Mouse (Mus musculus) layer of hippocampus, postnatal 25 days (tissue): ENCODE measurements around the gene Zfand5. TPM values are rescaled to one million over a fixed set of nuclear protein-coding genes. Genes with fewer than 3 reads are reported as not detected.
"Not testable (repeated sequence)": the region's sequence is repeated elsewhere in the genome, so short reads cannot be mapped to it uniquely, and the experiment has no call there.

Experiments used
- DNase-seq, 2 experiments: peaks; one replicate each; pipeline ENCODE4 v3.0.0; 2022; ENCODE audit warnings: mixed read lengths in 2 of 2, low spot score in 1 of 2; ENCODE audit errors: extremely low spot score in 1 of 2
- total RNA-seq, 2 experiments: library from RNA; stranded (reverse); gene quantifications; 2 replicates each; pipeline ENCODE4 v1.2.3; 2021

Gene Zfand5
- 100 to 1,000 TPM; 150 to 156 TPM for total RNA-seq

DNA sequence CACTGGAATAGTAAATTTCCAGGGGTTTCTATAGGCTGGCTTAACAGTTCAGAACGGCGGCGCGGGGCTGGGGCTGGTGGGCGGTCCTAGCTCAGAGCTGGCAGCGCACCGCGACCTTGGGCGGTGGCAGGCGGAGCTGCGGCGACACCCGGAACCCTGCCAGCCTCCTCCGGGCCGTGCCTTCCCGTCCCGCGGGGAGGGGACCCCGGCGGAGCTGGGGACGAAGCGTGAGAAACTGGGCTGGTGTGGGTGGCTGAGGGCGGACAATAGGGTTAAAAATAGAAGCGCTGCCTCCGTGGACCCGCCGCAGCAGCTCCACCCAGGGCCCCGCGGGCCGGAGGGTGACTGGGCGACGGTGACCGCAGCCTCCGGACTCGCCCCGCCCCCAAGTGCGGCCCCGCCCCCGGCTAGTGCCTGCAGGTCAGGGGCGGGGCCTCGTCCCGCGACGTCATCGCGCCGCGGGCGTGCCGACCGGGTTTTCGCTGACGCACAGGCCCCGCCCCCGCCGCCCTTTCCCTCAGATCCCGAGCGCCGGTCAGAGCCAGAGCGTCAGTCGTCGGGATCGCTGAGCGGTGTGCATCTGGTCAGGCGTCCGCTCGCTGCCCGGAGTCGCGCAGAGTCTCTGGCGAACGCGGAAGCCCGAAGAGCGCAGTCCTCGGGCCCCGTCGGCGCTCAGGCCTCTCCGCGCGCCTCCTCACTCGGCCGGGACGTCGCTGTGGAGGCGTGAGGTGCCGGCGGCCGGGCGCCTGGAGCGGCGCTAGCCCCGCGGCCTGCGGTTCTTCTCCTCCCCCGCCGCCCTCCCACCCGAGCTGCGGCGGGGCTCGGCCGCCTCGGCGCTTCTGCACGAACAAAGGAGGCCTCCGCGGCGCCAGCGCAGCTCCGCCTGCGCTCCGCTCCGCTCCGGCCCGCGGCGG, at the start of gene Zfand5:
Zfand5 (plus strand) TSS at position 538 of the 914 bp plus-strand sequence.
- peak; percentile 96 to 97 for DNase-seq

DNA sequence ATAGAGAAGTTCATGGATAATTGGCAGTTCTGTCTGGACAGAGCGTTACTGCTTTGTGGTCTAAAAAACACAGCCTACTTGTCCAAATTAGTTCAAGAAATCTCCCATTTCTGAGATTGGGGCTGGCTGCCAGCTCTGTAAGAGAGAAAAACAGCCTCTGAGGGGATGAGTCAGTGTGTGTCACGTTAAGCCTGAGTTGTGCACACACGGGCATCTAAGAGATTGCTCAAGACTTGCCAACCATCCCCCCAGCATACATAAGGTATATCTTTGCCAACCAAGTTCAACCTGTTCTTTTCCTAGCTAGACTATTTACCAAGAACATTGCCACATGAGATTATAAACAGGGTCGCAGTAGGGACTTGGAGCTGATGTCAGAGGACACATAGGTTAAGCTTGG, 44.9 kb upstream of the Zfand5 start:
- peak in 1 of 2 experiments; percentile 24 for DNase-seq

DNA sequence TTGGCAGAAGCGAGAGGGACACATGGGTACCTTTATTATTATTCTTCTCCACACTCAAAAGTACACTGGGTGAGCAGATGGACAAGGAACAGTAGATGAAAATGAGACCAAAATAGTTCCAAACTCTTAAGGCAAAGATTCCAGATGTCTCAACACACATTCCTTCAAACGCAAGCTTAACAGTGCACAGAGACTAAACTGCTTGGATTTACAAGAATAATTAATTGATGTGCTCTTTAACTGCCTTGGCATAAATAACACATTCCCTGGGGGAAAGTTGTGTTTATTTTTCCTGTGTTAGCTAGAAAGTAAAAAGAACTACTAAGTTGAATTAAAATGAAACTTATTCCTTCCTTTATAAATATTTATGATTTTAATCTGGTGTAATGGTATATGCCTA, 44.3 kb upstream of the Zfand5 start:
- DNase-seq: no peak

DNA sequence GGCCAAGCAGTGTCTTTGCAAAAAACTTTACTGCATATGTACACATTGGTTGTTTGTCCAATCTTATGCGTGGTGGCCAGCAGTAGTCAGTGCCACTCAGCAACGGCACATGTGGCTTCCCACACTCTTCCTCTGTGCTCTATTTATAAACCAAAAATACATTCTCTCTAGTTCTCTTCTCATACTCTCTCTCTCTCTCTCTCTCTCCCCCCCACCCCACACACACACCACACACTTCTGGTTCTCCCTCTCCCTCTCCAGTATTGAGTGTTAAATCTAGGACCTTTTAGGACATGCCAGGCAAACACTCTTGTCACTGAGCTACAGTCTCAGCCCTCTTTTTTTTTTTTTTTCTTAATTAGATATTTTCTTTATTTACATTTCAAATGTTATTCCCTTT, 23.3 kb upstream of the Zfand5 start:
- DNase-seq: not testable (repeated sequence)

DNA sequence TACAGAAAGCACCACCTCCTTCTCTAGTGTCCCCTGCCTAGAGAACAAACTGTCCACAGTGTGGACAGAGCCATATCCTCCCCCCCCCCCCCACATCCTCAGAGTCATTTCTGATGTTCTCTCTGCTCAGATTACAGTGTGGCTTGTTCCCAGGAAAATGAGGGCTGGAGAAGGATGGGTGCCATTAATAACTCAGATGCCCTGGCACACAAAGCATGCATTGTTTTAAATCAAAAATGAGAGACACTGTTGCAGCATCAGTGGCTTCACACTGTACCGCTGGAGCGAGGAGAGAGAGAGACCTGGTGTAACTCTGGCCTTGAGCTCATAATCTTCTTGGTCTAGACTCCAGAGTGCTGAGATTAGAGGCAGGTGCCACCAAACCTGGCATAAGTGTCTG, 18.2 kb upstream of the Zfand5 start:
- DNase-seq: no peak

DNA sequence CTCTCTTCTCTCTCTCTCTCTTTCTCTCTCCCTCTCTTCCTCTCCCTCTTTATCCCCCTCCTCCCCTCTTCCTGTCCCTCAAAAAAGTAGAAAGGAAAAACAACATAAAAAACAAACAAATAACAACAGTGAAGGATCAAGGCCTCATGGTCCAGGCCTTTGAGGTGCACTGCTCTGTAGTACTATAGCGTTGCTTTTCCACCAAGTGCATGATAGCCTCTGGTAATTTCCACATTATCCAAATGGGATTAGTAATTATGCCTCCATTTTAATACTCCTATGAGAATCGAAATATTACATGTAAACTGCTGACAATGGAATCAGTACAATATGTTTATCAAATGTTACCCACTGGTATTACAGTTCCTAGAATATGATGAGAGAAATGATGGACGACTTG, 16.2 kb upstream of the Zfand5 start:
- DNase-seq: no peak

DNA sequence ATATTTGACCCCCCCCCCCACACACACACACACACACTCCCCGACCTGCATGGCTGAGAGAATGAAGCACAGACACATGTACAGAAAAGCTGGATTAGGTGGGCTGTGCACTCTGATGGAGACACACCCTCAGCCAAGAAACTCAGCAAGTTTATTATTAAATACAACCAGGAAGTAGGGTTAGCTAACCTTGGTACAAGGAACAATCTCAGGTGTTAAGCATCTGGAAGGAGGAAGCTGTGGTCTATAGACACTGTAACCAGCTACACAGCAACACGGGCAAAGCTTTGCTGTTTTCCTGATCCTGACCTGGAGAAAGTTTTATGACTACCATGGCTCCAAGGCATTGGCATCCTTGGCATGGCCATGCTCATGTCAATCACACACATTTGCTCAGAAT, 12.6 kb upstream of the Zfand5 start:
- no peak for DNase-seq

DNA sequence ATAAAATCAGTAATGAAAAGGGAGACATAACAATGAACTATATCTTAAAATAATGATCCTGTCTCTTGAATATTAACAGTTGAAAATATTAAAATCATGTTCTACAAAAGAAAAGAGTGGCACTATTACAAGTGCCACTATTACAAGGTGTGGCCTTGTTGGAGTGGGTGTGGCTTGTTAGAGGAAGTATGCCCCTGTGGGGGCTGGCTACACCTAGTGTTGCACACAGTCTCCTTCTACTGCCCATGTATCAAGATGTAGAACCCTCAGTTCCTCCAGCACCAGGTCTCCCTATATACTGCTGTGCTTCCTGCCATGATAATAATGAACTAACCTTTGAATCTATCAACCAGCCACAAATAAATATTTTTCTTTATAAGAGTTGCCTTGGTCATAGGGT, 11.8 kb upstream of the Zfand5 start:
- no peak for DNase-seq

DNA sequence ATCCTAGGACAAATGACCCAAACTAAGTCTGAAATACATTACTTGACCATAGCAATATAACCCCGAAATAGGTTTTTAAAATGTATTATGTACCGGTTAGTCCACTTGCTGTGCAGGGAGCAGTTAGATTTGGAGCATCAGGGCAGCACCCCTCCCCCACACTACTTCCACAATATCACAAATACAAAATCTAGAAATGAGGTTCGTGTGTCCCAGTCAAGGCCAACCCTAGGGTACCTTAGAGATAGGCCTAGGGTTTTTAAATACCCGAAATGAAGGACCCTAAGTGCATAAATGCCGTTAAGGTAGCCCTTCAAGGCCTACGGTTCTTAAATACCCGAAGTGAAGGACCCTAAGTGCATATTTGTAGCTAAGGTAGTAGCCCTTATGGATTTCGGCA, 892 bp upstream of the Zfand5 start:
- peak in 1 of 2 experiments; percentile 23 for DNase-seq

DNA sequence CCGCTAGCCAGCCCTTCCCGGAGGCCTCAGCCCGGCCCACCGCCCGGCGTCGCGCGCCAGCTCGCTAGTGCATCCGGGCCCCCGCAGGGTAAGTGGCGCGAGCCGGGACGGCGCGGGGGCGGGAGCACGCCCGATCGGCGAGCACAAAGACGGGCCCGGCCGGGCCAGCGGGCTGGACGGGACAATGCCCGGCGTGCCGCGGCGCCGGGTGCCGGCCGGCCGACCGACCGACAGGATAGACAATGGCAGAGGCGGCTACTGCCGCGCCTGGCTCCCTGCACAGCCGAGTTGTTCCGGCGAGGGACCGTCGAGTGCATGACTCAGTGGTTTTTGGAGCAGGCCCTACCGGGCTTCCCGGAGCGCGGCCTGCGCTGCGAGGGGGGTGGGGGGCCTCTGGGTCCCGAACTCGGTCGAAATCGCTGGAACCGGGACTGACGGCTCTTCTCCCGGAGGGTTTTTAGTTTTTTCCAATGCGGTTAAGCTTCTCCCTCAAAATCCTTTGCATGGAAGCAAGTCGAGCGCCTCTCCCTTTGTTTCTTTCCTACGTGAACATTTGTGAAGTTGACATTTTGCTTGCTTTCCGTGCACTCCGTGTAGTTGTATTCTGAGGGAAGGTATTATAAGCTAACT, 692 bp downstream of the Zfand5 start:
- DNase-seq: peak; percentile 42 to 66

DNA sequence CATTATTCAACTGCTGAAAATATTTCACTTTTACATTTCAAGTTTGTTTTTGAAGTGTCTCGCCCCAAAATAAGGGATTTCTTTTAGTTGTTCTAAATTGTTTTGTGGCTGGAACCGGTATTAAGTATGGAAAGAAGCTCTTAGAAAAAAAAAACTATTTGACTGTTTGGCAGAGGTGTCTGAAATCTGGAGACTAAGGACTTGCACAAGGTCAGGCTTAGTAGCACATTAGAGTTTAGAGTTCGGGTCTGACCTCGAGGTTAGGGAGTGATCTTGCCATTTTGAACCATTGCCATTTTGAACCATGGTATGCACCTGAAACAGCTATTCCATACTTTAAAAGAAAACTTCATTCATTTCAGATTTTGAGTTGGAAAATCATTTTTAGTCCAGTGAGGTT, 1.4 kb downstream of the Zfand5 start:
- DNase-seq: no peak

DNA sequence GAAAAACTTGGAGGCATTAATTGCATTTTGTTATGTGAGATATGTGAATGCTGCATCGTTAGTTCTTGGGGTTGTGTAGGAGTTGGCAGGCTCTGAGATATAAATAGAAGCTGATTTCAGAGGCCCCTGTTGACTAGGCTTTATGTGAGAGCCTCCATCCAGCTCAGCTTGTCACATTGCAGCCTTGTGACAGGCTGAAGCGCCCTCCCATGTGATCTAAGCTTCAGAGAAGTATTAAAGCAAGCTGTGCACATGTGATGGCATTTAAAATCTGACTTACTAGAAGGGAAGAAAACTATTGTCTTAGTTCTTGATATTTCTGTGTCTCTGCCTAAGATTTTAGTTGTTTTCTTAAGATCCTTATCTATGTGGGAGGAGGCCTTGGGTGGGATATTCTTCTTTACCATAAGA, 2.1 kb downstream of the Zfand5 start:
- peak in 1 of 2 experiments; percentile 16 for DNase-seq

DNA sequence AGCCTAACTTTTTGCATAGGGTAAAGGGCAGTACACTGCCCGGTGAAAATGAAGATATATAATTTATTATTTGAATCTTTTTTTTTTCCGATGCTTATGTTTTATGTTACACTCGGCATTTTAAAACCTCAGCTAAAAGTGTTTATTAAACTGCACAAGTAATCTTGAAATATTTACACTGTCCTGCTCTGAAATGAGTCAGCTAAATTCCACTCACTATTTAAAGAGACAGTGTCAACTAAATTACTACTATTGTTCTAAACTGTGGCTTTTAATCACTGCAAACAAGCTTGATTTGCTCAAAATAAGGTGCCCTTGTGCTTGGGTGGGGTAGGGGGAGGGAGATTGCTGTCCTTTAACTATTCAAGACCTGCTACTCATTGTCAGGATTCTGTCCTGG, 2.6 kb downstream of the Zfand5 start:
- no peak for DNase-seq

DNA sequence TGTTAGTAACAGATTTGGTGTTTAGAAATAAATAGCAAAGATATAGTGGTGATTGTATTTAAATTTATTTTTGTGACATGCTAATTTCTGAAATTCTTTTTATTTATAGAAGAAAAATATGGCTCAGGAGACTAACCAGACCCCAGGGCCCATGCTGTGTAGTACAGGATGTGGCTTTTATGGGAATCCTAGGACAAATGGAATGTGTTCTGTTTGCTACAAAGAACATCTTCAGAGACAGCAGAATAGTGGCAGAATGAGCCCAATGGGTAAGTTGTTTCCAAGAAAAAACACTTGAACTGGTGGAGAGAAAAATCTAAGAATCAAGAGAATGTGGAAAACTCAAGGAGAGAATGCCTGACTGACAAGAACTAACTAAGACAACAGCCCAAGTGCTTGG, 4.2 kb downstream of the Zfand5 start:
- DNase-seq: no peak

DNA sequence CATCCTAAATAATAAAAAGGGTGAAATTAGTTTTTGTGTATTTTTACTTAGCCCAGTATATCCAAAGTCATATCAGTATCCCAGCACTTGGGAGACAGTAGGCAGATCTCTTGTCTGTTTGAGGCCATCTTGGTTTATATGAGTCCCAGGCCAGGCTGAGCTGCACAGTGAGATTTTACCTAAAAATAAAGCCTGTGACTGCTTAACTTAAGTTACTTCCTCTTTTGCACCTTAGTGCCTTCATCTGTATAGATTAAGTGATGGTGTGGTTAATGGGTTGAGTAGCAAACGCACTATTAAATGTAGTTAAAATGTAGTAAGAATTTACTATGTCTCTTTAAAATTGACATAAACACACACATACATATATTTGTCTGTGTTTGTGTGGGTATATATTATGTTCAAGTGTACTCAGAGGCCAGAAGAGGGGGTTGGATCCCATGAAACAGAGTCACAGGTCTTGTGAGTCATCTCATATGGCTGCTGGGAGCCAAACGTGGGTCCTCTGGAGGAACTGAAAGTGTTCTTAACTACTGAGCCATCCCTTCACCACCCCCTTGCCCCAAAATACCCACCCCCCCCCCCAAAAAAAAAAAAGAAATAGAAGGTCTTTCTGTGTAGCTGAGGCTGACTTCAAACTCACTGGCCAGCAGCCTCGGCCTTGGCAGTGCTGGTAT, 14.5 kb downstream of the Zfand5 start:
- no peak for DNase-seq

DNA sequence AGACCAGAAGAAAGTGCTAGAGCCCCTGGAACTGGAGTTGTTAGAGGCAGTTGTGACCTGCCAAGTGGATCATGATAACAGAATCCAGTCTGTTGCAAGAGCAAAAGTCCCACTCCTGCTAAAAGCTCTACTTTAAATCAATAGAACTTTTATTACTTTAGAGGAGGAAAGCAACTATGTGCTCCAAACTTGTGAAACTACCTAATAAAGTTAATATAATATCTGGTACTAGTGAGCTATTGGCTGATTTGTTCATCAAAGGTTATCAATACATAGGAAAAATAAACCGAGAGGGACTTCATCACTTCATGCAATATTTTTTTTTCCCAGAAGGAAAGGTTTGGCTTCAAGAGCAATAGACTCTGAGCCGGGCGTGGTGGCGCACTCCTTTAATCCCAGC, 25.3 kb downstream of the Zfand5 start:
- DNase-seq: no peak

DNA sequence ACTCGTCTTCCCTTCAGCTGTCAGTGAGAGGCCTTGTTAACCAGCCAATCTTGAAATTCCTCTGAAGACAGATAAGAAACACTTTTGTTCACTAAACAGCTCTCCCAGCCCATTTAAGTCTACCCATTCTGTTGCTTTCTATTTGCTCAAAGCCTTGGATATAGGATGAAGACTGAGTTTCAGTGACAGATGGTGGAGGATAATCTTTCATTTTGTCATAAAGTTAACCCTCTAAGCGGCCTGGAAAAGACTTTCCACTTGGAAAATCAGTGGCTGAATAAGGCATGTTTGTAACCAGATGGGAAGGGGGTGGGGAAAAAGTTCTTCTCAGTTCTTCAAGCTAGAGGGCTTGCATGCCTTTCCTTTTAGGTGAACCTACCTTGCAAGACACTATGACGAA, 29.7 kb downstream of the Zfand5 start:
- DNase-seq: no peak

DNA sequence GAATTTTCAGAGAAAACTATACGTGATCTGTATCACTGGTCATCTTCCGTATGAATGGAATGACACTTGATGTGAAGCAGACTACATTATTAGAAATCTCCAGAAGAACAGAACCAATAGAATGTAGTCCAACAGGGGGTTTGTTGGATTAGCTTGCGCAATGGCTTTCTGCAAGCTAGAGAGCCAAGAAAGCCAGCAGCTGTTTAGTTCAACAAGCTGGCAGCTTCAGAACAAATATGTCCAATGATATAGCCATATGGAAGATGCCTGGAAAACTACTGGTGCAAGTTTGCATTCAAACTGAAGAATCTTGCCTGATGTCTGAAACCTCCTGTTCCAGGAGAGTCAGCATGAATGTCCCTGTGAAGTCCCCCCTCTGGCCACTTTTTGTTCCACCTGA, 35.7 kb downstream of the Zfand5 start:
- no peak for DNase-seq

DNA sequence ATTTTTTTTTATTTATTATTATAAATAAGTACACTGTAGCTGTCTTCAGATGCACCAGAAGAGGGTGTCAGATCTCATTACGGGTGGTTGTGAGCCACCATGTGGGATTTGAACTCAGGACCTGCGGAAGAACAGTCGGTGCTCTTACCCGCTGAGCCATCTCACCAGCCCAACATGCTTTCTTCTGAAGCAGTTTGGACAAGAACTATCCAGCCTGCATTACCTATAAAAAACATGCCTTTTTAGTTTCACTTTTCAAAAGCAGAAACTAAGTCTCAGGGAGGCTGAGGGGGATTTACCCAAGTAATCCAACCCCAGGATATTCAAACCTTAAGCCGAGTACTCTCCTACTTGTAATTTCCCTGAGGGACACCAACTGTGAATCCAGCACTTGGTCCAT, 38.3 kb downstream of the Zfand5 start:
- DNase-seq: not testable (repeated sequence)

DNA sequence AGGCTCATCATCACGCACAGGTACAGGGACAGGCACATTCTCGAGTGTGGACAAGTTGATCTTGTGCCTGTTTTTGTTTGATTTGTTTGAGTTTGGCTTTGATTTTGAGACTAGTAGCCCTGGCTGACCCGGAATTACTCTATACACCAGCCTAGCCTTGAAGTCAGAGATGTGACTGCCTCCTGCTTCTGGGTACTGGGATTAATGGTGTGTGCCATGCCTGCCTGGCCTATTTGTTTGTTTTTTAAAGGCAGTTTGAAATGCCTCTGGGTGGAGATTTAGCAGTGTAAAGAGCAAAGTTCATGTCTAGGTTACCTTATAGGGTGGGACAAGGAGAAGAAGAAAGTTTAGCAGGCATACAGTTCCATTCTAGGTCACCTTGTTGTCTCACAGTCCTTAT, 43.6 kb downstream of the Zfand5 start:
- DNase-seq: no peak

DNA sequence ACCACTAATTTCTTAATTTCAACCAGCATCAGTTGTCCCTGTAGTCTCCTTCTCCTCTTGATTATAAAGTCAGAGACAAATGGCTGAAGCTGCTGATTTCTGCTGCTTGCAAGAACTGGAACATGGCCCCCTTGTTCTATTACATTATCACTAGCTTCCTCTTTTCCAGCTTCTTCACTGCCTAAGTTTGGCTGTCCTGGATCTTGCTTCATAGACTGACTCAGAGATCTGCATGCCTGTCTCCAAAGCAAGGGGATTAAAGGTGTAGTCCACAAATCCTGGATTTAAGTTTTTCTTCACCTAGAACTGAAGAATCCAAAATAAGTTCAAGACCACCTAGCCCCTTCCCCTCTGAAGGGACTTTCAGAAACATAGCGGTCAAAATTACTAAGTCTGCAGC, 47.5 kb downstream of the Zfand5 start:
- DNase-seq: no peak
